Mouse (Mus musculus) ES-Bruce4 (cell line): ENCODE results near the gene Tubb3. TPM values are rescaled to one million over a fixed set of nuclear protein-coding genes. Genes with fewer than 3 reads are reported as not detected.

Experiments used
- H3K27ac ChIP-seq: 2 replicates; pipeline ENCODE4 v1.5.1; 2012; ENCODE audit warnings: low read length, inconsistent platforms; ENCODE audit not compliant: insufficient read depth
- H3K27me3 ChIP-seq: 2 replicates; pipeline ENCODE4 v1.6.1; 2012; ENCODE audit warnings: mild to moderate bottlenecking, low read length, inconsistent platforms; ENCODE audit not compliant: control insufficient read depth, poor library complexity, insufficient read depth, severe bottlenecking
- H3K36me3 ChIP-seq: 2 replicates; pipeline ENCODE4 v1.6.1; 2012; ENCODE audit warnings: inconsistent platforms, mild to moderate bottlenecking, low read length, moderate library complexity; ENCODE audit not compliant: control insufficient read depth, poor library complexity, insufficient read depth, severe bottlenecking
- H3K4me1 ChIP-seq: one replicate; pipeline ENCODE4 v1.8.1; 2011; ENCODE audit warnings: low read length; ENCODE audit not compliant: control insufficient read depth, insufficient read depth
- H3K4me3 ChIP-seq: 2 replicates; pipeline ENCODE4 v1.5.1; 2011; ENCODE audit warnings: low read depth, mild to moderate bottlenecking, low read length
- H3K9ac ChIP-seq: 2 replicates; pipeline ENCODE4 v1.6.1; 2012; ENCODE audit warnings: low read depth, mild to moderate bottlenecking, inconsistent platforms; ENCODE audit not compliant: poor library complexity, severe bottlenecking
- H3K9me3 ChIP-seq: replicated peaks from 2 replicates; pipeline ENCODE4 v1.6.1; 2012; ENCODE audit warnings: mild to moderate bottlenecking, low read length, inconsistent platforms; ENCODE audit not compliant: control insufficient read depth, poor library complexity, insufficient read depth, severe bottlenecking
- CTCF ChIP-seq: IDR thresholded peaks from one replicate; pipeline ENCODE4 v1.8.1; 2011; ENCODE audit warnings: low read depth, low read length
- EP300 ChIP-seq: IDR thresholded peaks from 2 replicates; pipeline ENCODE4 v1.6.1; 2011; ENCODE audit warnings: low read depth, low read length; ENCODE audit not compliant: insufficient read depth
- POLR2A ChIP-seq: IDR thresholded peaks from one replicate; pipeline ENCODE4 v1.8.1; 2011; ENCODE audit warnings: low read length; ENCODE audit not compliant: insufficient read depth
- polyA plus RNA-seq: library from polyadenylated mRNA; stranded (reverse); fragments of >200 nt; gene quantifications from 2 replicates; pipeline ENCODE4 v1.2.4, GENCODE M21; 2011; ENCODE audit warnings: low read depth; ENCODE audit not compliant: missing spikeins, insufficient read depth, insufficient read length

The Tubb3 gene
- 19.6 and 20.1 TPM in 2 replicates for polyA plus RNA-seq

DNA sequence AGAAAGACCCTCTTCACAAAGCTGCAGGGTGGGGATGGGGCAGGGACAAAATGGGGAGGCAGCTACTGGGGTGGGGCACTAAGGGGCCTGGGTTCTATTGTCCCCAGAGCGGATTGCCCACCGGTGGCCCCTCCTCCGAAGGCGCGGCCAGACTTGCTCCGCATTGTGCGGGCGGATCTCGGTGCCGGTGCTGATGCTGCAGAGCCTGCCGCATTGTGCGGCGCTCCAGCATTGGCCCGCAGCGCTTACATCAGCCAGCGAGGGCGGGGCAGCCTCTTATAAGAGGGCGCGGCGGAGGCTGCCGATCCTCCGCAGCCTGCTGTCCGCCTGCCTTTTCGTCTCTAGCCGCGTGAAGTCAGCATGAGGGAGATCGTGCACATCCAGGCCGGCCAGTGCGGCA is at the start of gene Tubb3:
Gene Tubb3, plus strand, starts transcription at position 179 of the 400 bp plus-strand sequence.
- H3K9ac ChIP-seq, result peak within 1 kb of the TSS; percentile 30; the same call in 1 of the 2 replicates
- TF ChIP-seq EP300 (0 out of 2 replicates have a peak, but pooled peaks have one; percentile 19), POLR2A (peak; percentile 57), CTCF (no peak)
- peak within 1 kb of the TSS; percentile 67 for H3K4me3 ChIP-seq
- H3K27ac ChIP-seq, result peak within 1 kb of the TSS; percentile 14; the same call in 1 of the 2 replicates
- H3K27me3 ChIP-seq, result no peaks in the 10 kb centered on the region
- peaks cover 8% of the 10 kb centered on the region for H3K4me1 ChIP-seq
- no peaks in the 10 kb centered on the region for H3K9me3 ChIP-seq
- H3K36me3 ChIP-seq, result no peaks in the 10 kb centered on the region

DNA sequence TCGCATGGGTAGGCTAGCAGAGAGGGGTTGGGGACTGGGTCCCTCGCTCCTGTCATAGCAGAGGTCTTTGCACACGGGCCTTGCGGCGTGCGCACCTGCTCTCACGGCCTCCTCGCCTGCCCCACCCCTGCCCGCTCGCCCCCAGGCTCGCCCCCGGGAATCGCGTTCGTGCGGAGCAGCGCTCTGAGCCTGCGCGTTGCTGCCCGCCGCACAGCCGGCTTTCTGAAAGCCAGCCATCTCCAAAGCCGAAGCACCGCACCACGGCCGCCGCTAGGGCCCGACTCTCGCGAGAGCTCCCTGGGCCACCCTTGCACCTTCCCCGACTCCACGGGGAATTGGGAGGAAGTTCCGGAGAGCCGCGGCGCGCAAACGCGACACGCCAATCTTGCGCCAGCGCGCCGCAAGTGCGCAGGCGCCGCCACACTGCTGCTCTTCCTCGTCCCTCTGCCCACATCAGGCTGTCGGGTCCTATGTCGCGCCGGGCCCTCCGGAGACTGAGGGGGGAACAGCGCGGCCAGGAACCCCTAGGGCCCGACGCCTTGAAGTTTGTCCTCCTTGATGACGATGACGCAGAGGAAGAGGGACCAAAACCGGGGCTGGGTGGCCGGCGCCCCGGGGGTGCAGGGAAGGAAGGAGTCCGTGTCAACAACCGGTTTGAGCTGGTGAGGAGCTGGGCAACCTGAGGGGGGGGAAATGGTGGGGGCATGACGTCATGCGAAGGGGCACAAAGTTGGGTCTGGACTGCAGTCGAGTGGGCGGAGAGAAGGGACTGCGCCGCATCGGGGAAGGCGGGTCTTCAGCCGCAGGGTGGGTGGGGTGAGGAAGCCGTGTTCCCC is 37.6 kb upstream of the Tubb3 start, which contains the start of gene Tcf25:
Gene Tcf25, plus strand, starts transcription at position 351 of the 836 bp plus-strand sequence.
- Histone ChIP-seq H3K27me3 (no peaks in the 10 kb centered on the region), H3K4me3 (peak within 1 kb of the TSS; percentile 63), H3K4me1 (peaks cover 2% of the 10 kb centered on the region), H3K27ac (peak within 1 kb of the TSS; percentile 88), H3K9ac (peak within 1 kb of the TSS; percentile 78), H3K36me3 (0 out of 2 replicates have a peak, but pooled peaks cover 2% of the 10 kb centered on the region), H3K9me3 (no peaks in the 10 kb centered on the region)
- TF ChIP-seq EP300 (0 out of 2 replicates have a peak, but pooled peaks have one; percentile 34), POLR2A (no peak), CTCF (no peak)

DNA sequence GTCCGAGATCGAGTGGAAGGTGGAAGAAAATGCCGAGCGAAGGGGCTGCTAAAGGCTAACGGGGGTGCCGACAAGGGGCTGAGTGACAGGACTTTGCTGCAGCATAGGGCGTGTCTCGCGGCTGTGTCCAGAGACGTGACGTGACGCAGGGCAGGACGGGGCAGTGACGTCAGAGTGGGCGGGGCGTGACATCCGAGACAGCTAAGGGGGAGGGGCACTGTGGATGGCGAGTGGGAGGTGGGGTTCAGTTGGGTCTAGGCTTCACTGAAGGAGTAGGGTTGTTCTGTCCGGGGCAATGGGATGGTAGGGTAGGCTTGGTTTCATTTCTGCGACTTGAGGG is 37.0 kb upstream of the Tubb3 start:
- Histone ChIP-seq H3K27ac (no peak overlapping the region), H3K27me3 (no peaks in the 10 kb centered on the region), H3K4me3 (peak overlapping the region; percentile 63), H3K9ac (peak overlapping the region; percentile 78), H3K36me3 (0 out of 2 replicates have a peak, but pooled peaks cover 2% of the 10 kb centered on the region), H3K4me1 (peaks cover 2% of the 10 kb centered on the region), H3K9me3 (no peaks in the 10 kb centered on the region)
- TF ChIP-seq EP300, result 0 out of 2 replicates have a peak, but pooled peaks have one; percentile 19
- no peak for TF ChIP-seq POLR2A

DNA sequence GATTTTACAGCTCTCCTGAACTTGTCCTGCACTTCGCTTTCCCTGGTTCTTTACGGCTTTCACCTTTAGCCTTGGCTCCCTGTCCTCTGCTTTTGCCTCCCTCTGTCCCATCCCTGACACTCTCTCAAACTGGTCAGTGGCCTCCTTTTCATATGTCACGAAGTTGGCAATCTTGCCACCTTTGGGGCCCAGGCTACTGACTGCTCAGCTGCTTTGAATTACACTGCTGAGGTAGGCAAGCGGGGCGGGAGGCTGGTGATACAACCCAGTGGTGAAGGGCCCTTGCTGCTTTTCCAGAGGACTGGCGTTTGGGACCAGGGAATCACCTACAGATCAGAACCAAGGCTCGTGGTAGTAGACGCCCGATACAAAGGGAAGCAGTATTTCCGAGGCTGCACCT is 35.5 kb upstream of the Tubb3 start:
- Histone ChIP-seq H3K27ac (0 out of 2 replicates have a peak overlapping the region, but pooled peaks have one; percentile 55), H3K9ac (peak overlapping the region; percentile 9; the same call in 1 of the 2 replicates), H3K9me3 (no peaks in the 10 kb centered on the region), H3K27me3 (no peaks in the 10 kb centered on the region), H3K36me3 (0 out of 2 replicates have a peak, but pooled peaks cover 2% of the 10 kb centered on the region), H3K4me3 (no peak overlapping the region), H3K4me1 (peaks cover 2% of the 10 kb centered on the region)
- TF ChIP-seq CTCF (no peak), POLR2A (no peak), EP300 (no peak)

DNA sequence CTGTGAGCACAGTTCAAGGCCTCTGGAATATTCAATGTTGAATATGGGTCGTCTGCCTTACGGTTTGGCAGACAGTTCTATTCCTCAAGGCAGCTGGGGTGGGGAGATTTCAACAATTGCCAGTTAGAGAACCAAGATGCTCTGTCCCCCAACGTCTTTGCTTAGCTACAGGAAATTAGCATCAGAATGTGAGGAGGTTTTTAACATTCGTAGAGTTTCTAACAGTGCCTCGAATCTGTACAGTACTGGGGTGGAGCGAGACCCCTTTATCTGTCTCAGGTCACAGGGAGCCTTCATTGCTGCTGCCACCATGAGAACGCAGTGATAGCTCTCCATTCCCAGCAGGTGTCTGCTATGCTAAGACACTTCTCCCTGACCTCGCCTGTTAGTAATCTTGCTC is 35.1 kb upstream of the Tubb3 start:
- Histone ChIP-seq H3K9me3 (no peaks in the 10 kb centered on the region), H3K36me3 (0 out of 2 replicates have a peak, but pooled peaks cover 2% of the 10 kb centered on the region), H3K4me1 (peaks cover 2% of the 10 kb centered on the region), H3K4me3 (no peak overlapping the region), H3K27ac (peak overlapping the region; percentile 55), H3K27me3 (no peaks in the 10 kb centered on the region), H3K9ac (peak overlapping the region; percentile 34; the same call in 1 of the 2 replicates)
- no peak for TF ChIP-seq POLR2A
- TF ChIP-seq CTCF, result no peak
- TF ChIP-seq EP300, result no peak
